Mouse (Mus musculus) intestine, postnatal 0 days (tissue): ENCODE data around the gene Mapk8ip1. TPM values are rescaled to one million over a fixed set of nuclear protein-coding genes. Genes with fewer than 3 reads are reported as not detected.

ENCODE experiments used
- ATAC-seq: fragments of 200-750 bp; cut with Nextera tagmentation; 2 replicates; pipeline ENCODE4 v1.8.0; 2017; ENCODE audit warnings: mild to moderate bottlenecking, moderate TSS enrichment, moderate library complexity
- H3K27ac ChIP-seq: fragments of 300-500 bp; sonication (generic); 2 replicates; pipeline ENCODE4 v1.5.1; 2014; ENCODE audit warnings: mild to moderate bottlenecking, low read depth, low read length, moderate library complexity
- H3K27me3 ChIP-seq: fragments of 300-500 bp; sonication (generic); replicated peaks from 2 replicates; pipeline ENCODE4 v1.6.1; 2014; ENCODE audit warnings: low read length, mixed read lengths; ENCODE audit not compliant: control insufficient read depth, insufficient read depth
- H3K36me3 ChIP-seq: fragments of 300-500 bp; sonication (generic); 2 replicates; pipeline ENCODE4 v1.6.1; 2014; ENCODE audit warnings: mild to moderate bottlenecking, moderate library complexity; ENCODE audit not compliant: control insufficient read depth, insufficient read depth
- H3K4me1 ChIP-seq: fragments of 300-500 bp; sonication (generic); replicated peaks from 2 replicates; pipeline ENCODE4 v1.6.1; 2014; ENCODE audit warnings: antibody characterized with exemption, low read length, mixed read lengths; ENCODE audit not compliant: control insufficient read depth, insufficient read depth
- H3K4me2 ChIP-seq: fragments of 300-500 bp; sonication (generic); replicated peaks from 2 replicates; pipeline ENCODE4 v1.6.1; 2014; ENCODE audit warnings: low read depth, mild to moderate bottlenecking, moderate library complexity
- H3K4me3 ChIP-seq: fragments of 300-500 bp; sonication (generic); 2 replicates; pipeline ENCODE4 v1.5.1; 2014; ENCODE audit warnings: low read depth, low read length
- H3K9ac ChIP-seq: fragments of 300-500 bp; sonication (generic); 2 replicates; pipeline ENCODE4 v1.6.1; 2014; ENCODE audit warnings: mild to moderate bottlenecking, low read depth, low read length
- H3K9me3 ChIP-seq: fragments of 300-500 bp; sonication (generic); 2 replicates; pipeline ENCODE4 v1.6.1; 2016; ENCODE audit warnings: mixed run types; ENCODE audit not compliant: control insufficient read depth
- CTCF ChIP-seq: sonication (generic); IDR thresholded peaks from 2 replicates; pipeline ENCODE4 v1.5.1; 2016; ENCODE audit warnings: low read depth, mild to moderate bottlenecking, control low read depth, antibody characterized with exemption, moderate library complexity
- WGBS: fragments of 180-500 bp; shearing (Covaris S2); extraction: QIAGEN DNeasy Blood & Tissue Kit; methylation state at CpG from one replicate; pipeline ENCODE4 v1.1.7; 2014; 5-methylcytosine and 5-hydroxymethylcytosine counted together
- polyA plus RNA-seq: library from polyadenylated mRNA; unstranded; fragments of >200 nt; fragmentation: Nextera tagmentation; extraction: Ambion mirVana; gene quantifications from 2 replicates; pipeline ENCODE4 v1.2.1, GENCODE M21; 2015

Gene Mapk8ip1
- polyA plus RNA-seq, 1 experiment from 2014 or later, result 7.2 TPM

GRCm38 (mm10) chr2:92372767-92373436, 28.2 kb downstream of the Mapk8ip1 start:
- H3K4me1 ChIP-seq, result peaks cover 12% of the 10 kb centered on the region
- H3K27me3 ChIP-seq, result no peaks in the 10 kb centered on the region
- TF ChIP-seq CTCF, result no peak
- WGBS, result 33% methylated on average over 9 of the region's 9 CpGs
- peaks cover 8% of the 10 kb centered on the region for H3K36me3 ChIP-seq
- no peaks in the 10 kb centered on the region for H3K9me3 ChIP-seq
- H3K9ac ChIP-seq, result no peak overlapping the region
- peak overlapping the region; percentile 3; the same call in 1 of the 2 replicates for H3K4me2 ChIP-seq
- H3K4me3 ChIP-seq, result no peak overlapping the region
- peak overlapping the region; percentile 62 for H3K27ac ChIP-seq
- no peak for ATAC-seq

- no peak for ATAC-seq
- Histone ChIP-seq H3K27ac (peak overlapping the region; percentile 62; the same call in 1 of the 2 replicates), H3K9ac (no peak overlapping the region), H3K36me3 (peaks cover under 1% of the 10 kb centered on the region; the same call in 1 of the 2 replicates), H3K27me3 (no peaks in the 10 kb centered on the region), H3K4me2 (peak overlapping the region; percentile 92), H3K9me3 (no peaks in the 10 kb centered on the region), H3K4me1 (peaks cover 12% of the 10 kb centered on the region), H3K4me3 (no peak overlapping the region)
- no peak for TF ChIP-seq CTCF
- WGBS, result 40% methylated on average over 10 of the region's 10 CpGs
These were observed 28.9 kb downstream of the Mapk8ip1 start for GRCm38 (mm10) chr2:92371971-92372690.

- Histone ChIP-seq H3K27ac (peak overlapping the region; percentile 31), H3K36me3 (peaks cover 1% of the 10 kb centered on the region; the same call in 1 of the 2 replicates), H3K9ac (peak overlapping the region; percentile 52), H3K4me3 (peak overlapping the region; percentile 54), H3K9me3 (no peaks in the 10 kb centered on the region), H3K4me1 (peaks cover 12% of the 10 kb centered on the region), H3K4me2 (peak overlapping the region; percentile 92), H3K27me3 (no peaks in the 10 kb centered on the region)
- peak; percentile 22; the same call in 1 of the 2 replicates for TF ChIP-seq CTCF
- peak; percentile 29 for ATAC-seq
- WGBS, result 4% methylated on average over 44 of the region's 45 CpGs
These were observed 29.9 kb downstream of the Mapk8ip1 start for GRCm38 (mm10) chr2:92370821-92371805.

GRCm38 (mm10) chr2:92370375-92370774, 30.7 kb downstream of the Mapk8ip1 start:
- ATAC-seq, result no peak
- Histone ChIP-seq H3K4me3 (peak overlapping the region; percentile 54), H3K9ac (peak overlapping the region; percentile 52), H3K27me3 (no peaks in the 10 kb centered on the region), H3K4me2 (peak overlapping the region; percentile 92), H3K36me3 (peaks cover 8% of the 10 kb centered on the region; the same call in 1 of the 2 replicates), H3K9me3 (no peaks in the 10 kb centered on the region), H3K4me1 (peaks cover 12% of the 10 kb centered on the region; the same call in 1 of the 2 replicates), H3K27ac (0 out of 2 replicates have a peak overlapping the region, but pooled peaks have one; percentile 31)
- TF ChIP-seq CTCF, result no peak
- 9% methylated on average over 19 of the region's 19 CpGs for WGBS

GRCm38 (mm10) chr2:92367383-92368029, 33.6 kb downstream of the Mapk8ip1 start:
- WGBS, result 34% methylated on average over 20 of the region's 20 CpGs
- Histone ChIP-seq H3K9me3 (no peaks in the 10 kb centered on the region), H3K27ac (no peak overlapping the region), H3K4me1 (peaks cover 7% of the 10 kb centered on the region; the same call in 1 of the 2 replicates), H3K36me3 (peaks cover 29% of the 10 kb centered on the region), H3K4me3 (no peak overlapping the region), H3K4me2 (no peak overlapping the region), H3K9ac (no peak overlapping the region), H3K27me3 (no peaks in the 10 kb centered on the region)
- TF ChIP-seq CTCF, result no peak
- ATAC-seq, result no peak
